Mouse (Mus musculus): ENCODE data around the gene Smndc1.

GRCm38 (mm10) chr19:53393646-53394045, 3.3 kb upstream of the Smndc1 start:
- TF ChIP-seq TAL1 (IDR thresholded peaks at IDR 0.05; ENCODE audit: low read length) (no peak), GATA1 (IDR thresholded peaks at IDR 0.05; ENCODE audit: low read length) (no peak)

Measured in erythroblast, embryonic 14.5 days (primary cell).